ENCODE assay signal across 13 mouse cellular contexts in genomic region chr10:39241486-39241885, GRCm38 (mm10).
"Had no signal": no experiment of that assay in that cellular context is flagged by ENCODE, and none has a peak within 500 bp of the region (broad histone marks: within the 10 kb centered on the region; RNA-seq: fewer than 3 reads in every experiment).

No protein-coding gene starts in this region.

- ATAC-seq: midbrain, embryonic 13.5 days; midbrain, embryonic 15.5 days had no signal

- H3K4me2 ChIP-seq: lung, embryonic 14.5 days; midbrain, embryonic 11.5 days; midbrain, embryonic 13.5 days; midbrain, embryonic 15.5 days; neural tube, embryonic 12.5 days; stomach, embryonic 15.5 days had no signal

- H3K27me3 ChIP-seq: midbrain, embryonic 13.5 days; midbrain, embryonic 15.5 days; neural tube, embryonic 12.5 days; stomach, embryonic 15.5 days had no signal

- H3K27ac ChIP-seq: midbrain, embryonic 13.5 days; midbrain, embryonic 15.5 days; neural tube, embryonic 12.5 days; stomach, embryonic 15.5 days; stomach, postnatal 0 days had no signal

- DNase-seq: lung, adult 18-20 months; lung, postnatal 4 days; right cerebral cortex, postnatal 14 days; thymus, adult 2 months; thymus, postnatal 4 days had no signal

- H3K4me3 ChIP-seq: megakaryocyte, embryonic 14.5 days; midbrain, embryonic 13.5 days; midbrain, embryonic 15.5 days; neural tube, embryonic 12.5 days; stomach, embryonic 15.5 days had no signal

- H3K36me3 ChIP-seq: midbrain, embryonic 13.5 days; midbrain, embryonic 15.5 days; neural tube, embryonic 12.5 days; stomach, embryonic 15.5 days had no signal

- H3K9me3 ChIP-seq: megakaryocyte, embryonic 14.5 days; midbrain, embryonic 13.5 days; midbrain, embryonic 15.5 days; neural tube, embryonic 12.5 days; stomach, embryonic 15.5 days had no signal

- H3K9ac ChIP-seq: lung, embryonic 14.5 days; midbrain, embryonic 13.5 days; midbrain, embryonic 15.5 days; neural tube, embryonic 12.5 days; stomach, embryonic 15.5 days had no signal
